Mouse (Mus musculus) lung, postnatal 14 days (tissue): Measurements from ENCODE around the gene Ascc2.
"Not testable (repeated sequence)": the region's sequence is repeated elsewhere in the genome, so short reads cannot be mapped to it uniquely, and the experiment has no call there.

Experiments used
- DNase-seq: peaks from one replicate; pipeline ENCODE4 v3.0.0; 2021

Gene Ascc2

DNA sequence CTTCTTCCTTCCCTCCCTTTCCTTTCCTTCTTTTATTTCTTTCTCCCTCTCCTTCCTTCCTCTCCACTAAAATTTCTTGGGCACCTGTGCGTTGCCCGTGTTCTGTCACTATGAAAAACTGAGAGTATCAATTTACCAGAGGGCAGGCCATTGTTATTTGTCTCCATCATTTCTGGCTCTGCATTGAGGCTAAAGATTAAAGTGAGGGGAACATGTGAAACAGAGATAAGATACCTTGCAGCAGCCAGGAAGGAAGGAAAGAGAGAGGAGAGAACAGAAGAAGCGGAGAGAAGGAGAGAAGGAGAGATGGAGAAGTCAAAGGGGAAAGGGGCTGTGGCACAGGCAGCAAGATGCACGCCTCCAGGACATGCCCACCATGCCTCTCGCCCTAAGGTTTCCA lies 3.2 kb upstream of the Ascc2 start:
- DNase-seq = no peak

DNA sequence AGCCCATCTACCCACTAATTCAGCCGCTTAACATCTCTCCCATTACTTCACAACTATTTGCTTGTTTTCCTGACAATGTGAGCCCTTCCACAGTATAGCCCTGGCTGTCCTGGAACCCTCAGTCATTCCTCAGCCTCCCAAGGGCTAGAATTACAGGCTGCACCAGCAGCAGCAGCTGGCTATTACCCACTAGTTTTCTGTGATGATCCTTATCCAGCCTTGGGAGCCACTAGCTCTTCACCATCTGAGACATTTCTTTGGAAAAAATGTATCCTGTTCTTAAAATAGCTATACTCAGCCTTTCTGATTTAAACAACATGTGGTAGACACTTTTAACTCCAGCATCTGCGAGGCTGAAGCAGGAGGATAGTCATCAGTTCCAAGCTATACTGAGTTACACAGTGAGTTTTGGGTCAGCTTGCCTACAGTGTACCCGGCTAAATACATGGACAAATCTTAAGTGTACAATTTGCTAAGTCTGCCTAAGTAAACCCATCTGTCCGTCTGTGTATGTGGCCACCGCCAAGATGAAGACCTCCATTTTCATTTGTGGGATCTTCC lies 685 bp upstream of the Ascc2 start:
- DNase-seq = no peak

DNA sequence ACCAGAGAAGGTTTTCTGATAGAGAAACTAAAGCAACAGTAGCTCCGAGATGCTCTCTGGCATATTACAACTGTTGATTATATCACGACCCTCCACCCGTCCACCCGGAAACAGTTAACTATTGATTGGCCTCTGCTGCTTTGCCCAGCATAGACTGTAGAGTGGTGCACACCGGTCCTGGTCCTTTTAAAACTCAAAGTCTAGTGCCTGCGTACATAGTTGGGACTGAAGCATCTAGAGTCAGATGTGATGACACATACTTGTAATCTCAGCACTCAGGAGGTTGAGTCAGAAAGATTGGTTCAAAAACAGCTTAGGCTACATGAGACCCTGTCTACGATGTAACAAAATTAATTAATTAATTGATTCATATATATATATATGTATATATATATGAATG lies 714 bp downstream of the Ascc2 start:
- DNase-seq = no peak

- DNase-seq = peak; percentile 65
Measured at GRCm38 (mm10) chr11:4641185-4641584, 3.6 kb downstream of the Ascc2 start.

DNA sequence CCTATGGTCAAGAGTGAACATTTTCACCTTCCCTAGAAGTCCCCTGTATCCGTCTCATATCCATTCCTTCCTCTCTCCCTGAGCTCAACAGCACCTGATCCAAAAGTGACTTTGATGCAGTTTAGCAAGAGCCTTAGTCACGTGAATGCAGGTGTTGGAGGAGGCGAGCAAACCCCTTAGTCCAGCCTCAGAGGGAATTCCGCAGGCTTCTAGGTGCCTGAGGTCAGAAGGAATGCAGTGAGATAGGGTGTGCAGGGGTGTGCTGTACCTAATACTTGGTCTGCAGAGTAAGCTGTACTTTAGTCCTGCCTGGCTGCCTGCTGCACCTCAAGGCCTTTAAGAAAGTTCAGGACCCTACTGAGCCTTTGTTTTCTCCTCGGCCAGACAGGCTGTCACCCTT lies 6.2 kb downstream of the Ascc2 start:
- no peak for DNase-seq

GRCm38 (mm10) chr11:4645180-4645579 lies 7.6 kb downstream of the Ascc2 start:
- not testable (repeated sequence) for DNase-seq

DNA sequence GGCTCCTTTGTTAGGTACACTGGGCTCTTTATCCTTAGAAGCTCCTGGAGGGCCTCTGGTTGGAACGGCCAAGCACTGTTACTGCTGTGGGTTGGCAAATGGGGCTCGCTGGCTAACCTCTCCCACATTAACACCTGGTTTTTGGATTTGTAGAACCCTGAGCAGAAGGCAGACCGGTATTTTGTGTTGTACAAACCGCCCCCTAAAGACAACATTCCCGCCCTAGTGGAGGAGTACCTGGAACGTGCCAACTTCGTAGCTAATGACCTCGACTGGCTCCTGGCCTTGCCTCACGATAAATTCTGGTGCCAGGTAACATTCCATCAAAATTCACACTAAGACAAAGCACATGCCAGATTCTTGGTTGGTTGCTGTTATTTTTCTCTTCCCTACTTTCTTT lies 8.9 kb downstream of the Ascc2 start:
- no peak for DNase-seq

- no peak for DNase-seq
Measured at GRCm38 (mm10) chr11:4659818-4660217, 22.3 kb downstream of the Ascc2 start.

GRCm38 (mm10) chr11:4660309-4661025 lies 22.9 kb downstream of the Ascc2 start:
- no peak for DNase-seq

DNA sequence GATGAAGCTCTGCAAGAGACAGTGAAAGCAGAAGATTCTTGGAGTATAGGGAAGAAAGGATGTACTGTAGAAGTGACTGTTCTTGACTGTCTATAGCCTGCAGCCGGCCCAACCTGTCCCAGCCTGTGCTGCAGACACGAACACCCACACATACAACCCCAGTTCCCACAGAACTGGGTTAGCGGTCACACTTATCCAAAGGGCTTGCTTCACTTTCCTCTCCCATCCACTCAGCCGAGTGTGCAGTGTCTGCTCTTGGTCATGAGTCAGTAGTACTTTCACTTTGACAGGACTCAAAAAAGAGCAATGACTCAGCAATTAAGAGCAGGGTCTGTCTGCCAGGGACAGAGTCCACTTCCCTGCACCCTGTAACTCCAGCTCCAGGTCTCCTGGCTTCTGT lies 23.8 kb downstream of the Ascc2 start:
- DNase-seq = no peak

DNA sequence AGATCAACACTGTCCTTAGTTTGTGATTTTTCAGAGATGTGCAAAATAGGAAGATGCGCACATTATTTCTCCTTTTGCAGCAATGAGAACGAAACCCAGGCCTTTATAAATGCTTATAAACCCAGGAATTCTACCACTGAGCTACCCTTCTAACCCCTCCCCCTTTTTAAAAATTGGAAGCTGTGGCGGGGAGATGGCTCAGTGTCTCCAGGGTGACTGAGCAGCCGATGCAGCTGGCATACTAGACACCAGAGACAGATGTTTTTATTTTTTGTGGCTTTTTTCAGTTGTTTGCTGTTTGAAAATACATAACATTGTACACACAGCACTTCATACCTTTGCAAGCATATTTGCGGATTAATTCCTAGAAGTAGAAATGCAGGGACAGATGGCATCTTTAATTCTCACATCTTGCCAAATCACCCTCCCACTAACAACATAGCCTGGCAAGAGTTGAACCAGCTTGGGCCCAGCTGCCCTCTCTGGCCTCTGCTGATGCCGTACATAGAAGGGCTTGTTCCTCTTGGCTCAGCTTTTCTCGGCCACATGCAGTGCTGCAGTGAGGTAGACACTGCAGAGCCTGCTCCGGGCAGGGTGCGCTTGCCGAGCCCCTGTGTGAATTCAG lies 24.4 kb downstream of the Ascc2 start:
- peak; percentile 35 for DNase-seq

DNA sequence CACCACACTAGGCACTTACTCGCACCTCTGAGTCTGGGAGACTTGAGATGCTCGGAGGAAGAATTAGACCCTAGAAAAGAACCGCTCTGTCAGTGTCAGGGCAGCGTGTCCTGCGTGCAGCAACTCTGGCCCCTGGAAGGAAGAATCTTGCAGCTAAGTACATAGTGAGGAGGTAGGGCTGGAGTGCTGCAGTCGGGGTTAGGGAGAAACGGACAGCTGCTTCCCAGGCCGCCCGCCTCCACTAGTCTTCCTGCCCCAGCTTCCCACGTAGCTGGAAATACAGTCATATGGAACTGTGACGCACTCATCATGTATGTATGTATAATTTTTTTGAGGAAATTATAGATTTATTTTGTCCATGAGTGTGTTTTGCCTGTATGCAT lies 24.9 kb downstream of the Ascc2 start:
- DNase-seq = no peak

DNA sequence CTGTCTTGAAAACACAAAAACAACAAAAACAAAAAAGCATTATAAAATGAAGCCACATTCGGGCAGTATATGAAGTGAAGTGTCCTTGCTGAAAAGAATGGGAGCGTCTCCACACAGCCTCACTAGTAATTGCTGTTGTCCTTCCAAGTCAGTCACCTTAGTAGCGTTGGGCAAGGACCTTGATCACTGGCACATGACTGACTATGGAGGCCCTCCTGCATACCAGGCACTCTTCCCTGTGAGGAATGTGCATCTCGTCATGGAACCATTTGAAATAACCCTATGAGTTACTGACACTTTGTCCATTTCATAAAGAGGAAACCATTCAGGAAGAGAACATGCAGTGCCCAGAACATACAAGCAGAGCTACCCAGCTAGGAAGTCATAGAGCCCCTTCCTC lies 34.2 kb downstream of the Ascc2 start:
- DNase-seq = no peak

DNA sequence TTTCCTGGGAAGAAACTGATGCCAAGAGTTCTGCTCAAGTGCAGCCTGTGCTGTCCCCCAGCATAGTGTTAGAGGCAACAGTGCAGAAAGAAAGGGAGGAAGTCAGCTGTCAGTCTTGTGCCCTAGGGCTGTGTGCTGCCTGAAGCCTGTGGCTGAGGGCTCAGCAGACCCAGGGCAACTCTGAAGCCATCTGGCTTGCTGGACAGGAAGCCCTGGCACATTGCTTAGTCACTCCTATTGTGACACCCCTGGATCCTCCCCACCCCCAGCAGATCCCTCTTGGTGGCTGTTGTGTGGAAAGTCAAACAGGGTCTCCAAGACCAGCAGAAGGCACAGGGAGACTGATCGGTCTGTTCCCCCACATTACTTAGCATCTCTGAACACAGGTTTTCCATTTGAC lies 37.0 kb downstream of the Ascc2 start:
- no peak for DNase-seq

- DNase-seq = no peak
Measured at GRCm38 (mm10) chr11:4675126-4675562, 37.6 kb downstream of the Ascc2 start.

GRCm38 (mm10) chr11:4675693-4676092 lies 38.1 kb downstream of the Ascc2 start:
- no peak for DNase-seq

DNA sequence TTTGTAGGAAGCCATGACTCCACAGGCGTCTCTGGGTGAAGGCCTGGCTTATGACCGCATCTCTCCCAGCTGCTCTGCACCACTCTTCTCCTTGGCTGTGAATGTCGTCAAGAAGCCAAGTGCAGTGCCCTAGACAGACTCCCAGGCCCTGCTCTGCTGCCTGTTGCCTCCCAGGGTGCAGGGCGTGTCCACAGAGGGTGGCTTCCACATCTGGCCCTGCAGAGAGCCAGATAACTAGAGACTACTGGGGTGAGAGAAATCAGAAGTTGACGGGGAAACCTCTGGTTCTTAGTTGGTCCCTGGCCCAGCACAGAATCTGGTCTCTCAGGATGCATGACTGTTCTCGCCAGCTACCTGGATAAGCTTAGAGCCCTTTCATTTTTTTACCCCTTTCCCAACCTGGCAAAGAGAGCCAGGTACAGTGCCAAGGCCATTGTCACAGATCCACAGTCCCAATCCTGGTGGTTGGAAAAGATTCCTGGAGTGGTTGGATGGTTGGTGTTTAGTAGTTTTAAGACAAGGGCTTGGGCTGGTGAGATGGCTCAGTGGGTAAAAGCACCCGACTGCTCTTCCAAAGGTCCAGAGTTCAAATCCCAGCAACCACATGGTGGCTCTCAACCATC lies 39.8 kb downstream of the Ascc2 start:
- DNase-seq = no peak

- no peak for DNase-seq
Measured at GRCm38 (mm10) chr11:4678700-4679440, 41.3 kb downstream of the Ascc2 start.

DNA sequence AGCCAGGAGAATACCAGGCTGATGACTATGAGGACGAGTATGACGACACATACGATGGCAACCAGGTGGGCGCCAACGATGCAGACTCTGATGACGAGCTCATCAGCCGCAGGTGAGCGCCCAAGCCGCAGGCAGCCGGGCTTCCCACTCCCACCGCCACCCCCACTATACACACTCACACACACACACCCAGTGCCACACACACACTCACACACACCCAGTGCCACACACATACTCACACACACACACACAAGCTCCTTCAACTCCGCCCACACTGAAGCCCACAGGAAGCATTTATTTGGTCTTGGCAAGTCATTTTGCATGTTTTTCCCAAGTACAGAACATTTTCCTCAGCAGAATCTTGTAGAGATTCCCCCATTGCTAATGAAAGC lies 41.9 kb downstream of the Ascc2 start:
- no peak for DNase-seq

DNA sequence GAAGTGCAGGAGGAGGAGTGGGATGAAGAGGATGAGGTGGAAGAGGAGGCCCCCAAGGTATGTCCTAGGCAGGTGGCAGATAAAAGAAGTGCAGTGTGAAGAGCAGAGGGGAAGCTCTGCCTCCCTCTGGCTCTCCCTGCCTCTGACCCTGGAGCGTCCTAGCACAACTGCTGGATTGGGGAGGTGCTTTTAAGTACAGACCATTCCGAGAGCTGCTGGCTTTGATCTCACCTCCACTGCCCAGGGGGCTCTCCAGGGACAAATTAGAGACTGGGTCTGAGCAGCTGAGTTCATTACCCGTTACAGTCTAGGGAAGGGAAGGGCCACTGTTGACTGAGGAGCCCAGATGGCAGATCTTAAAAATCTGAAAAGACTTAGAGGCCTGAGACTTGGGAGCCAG lies 42.6 kb downstream of the Ascc2 start:
- no peak for DNase-seq

DNA sequence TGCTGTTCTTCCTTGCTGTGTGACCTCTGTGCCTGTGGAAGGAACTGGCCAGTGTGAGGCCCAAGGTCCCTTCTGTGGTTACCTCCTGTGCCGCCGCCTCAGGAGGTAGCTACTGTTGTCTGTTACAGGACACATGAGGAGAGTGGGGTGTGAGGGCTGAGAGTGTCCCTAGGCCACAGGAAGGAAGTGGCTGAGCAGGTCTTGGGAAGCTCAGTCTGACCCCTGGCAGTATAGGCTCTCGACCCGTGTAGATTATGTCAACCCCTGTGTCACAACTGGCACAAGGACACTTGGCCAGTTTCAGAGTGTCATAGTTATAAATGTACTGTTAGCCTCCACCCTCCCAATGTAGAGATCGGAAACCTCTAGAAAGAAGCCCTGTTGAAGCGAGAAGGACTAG lies 46.0 kb downstream of the Ascc2 start:
- DNase-seq = no peak

DNA sequence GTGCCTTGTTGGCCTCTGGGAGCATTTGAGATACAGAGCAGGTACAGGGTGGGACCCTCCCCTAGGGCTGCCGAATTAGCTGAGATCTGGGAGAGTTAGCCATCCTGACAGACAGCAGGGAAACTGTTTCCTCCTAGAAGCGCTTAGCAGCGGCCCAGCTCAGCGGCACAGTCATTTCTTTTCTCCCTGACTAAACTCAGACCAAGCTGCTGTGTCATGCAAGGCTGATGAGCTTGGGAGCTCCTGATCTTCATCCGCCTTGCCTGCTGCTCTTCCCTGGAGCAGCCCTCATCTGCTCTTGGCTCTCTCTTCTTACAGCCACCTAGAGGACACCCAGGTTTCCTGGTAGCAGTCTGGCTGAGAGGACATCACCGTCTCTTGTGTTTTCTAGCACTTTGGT lies 46.6 kb downstream of the Ascc2 start:
- no peak for DNase-seq

- no peak for DNase-seq
Measured at GRCm38 (mm10) chr11:4685071-4685470, 47.5 kb downstream of the Ascc2 start.
